ENCODE assay signal across 8 mouse cellular contexts in genomic region chr9:115309977-115310345, GRCm38 (mm10). TPM values are rescaled to one million over a fixed set of nuclear protein-coding genes. Genes with fewer than 3 reads are reported as not detected.
DNase-seq lines count a peak whose midpoint lies in the region; ATAC-seq and TF ChIP-seq lines count a peak whose summit lies in the region.

No protein-coding gene starts in this region.

- no peaks in the 10 kb centered on the region for H3K36me3 ChIP-seq in heart, embryonic 10.5 days
- peaks cover 8% of the 10 kb centered on the region for H3K36me3 ChIP-seq in G1E (replicated peaks)
- H3K36me3 ChIP-seq in forebrain, embryonic 12.5 days (replicated peaks) = no peaks in the 10 kb centered on the region
- no peaks in the 10 kb centered on the region for H3K36me3 ChIP-seq in midbrain, embryonic 11.5 days (ENCODE audit: control insufficient read depth, insufficient read depth, low read length)

- H3K4me2 ChIP-seq in forebrain, embryonic 12.5 days = peak overlapping the region; percentile 63
- peak overlapping the region; percentile 48 for H3K4me2 ChIP-seq in midbrain, embryonic 11.5 days

- peak overlapping the region; percentile 88 for H3K4me3 ChIP-seq in heart, embryonic 10.5 days
- H3K4me3 ChIP-seq in G1E (ENCODE audit: low read depth, low read length) = peak overlapping the region; percentile 93
- H3K4me3 ChIP-seq in forebrain, embryonic 12.5 days (replicated peaks) = peak overlapping the region; percentile 94
- peak overlapping the region; percentile 93 for H3K4me3 ChIP-seq in midbrain, embryonic 11.5 days (ENCODE audit: low read depth, low read length)

- no peaks in the 10 kb centered on the region for H3K9me3 ChIP-seq in heart, embryonic 10.5 days
- no peaks in the 10 kb centered on the region for H3K9me3 ChIP-seq in G1E (replicated peaks)
- no peaks in the 10 kb centered on the region for H3K9me3 ChIP-seq in forebrain, embryonic 12.5 days
- no peaks in the 10 kb centered on the region for H3K9me3 ChIP-seq in midbrain, embryonic 11.5 days (ENCODE audit: control insufficient read depth, low read length)

- under 1% methylated on average over 40 of the region's 42 CpGs for WGBS in heart, embryonic 10.5 days
- 0% methylated on average over 18 of the region's 42 CpGs for WGBS in forebrain, embryonic 12.5 days
- 0% methylated on average over 34 of the region's 42 CpGs for WGBS in midbrain, embryonic 11.5 days

- H3K4me1 ChIP-seq in heart, embryonic 10.5 days = peaks cover 31% of the 10 kb centered on the region
- H3K4me1 ChIP-seq in G1E (ENCODE audit: insufficient read depth, low read depth, low read length) = peaks cover 23% of the 10 kb centered on the region
- peaks cover 36% of the 10 kb centered on the region for H3K4me1 ChIP-seq in forebrain, embryonic 12.5 days
- peaks cover 24% of the 10 kb centered on the region for H3K4me1 ChIP-seq in midbrain, embryonic 11.5 days (ENCODE audit: control insufficient read depth, insufficient read depth, low read length)

- peak overlapping the region; percentile 93 for H3K9ac ChIP-seq in forebrain, embryonic 12.5 days
- H3K9ac ChIP-seq in midbrain, embryonic 11.5 days (ENCODE audit: low read length) = peak overlapping the region; percentile 97

- DNase-seq in heart, embryonic 10.5 days (ENCODE audit: low spot score) = no peak
- no peak for DNase-seq in heart, adult 11 months
- peak; percentile 84 for DNase-seq in G1E (ENCODE audit: low spot score)
- DNase-seq in kidney, postnatal 25 days = peak; percentile 79 to 93
- no peak for DNase-seq in midbrain, embryonic 11.5 days (ENCODE audit: low spot score, missing footprints)
- DNase-seq in cerebellum, adult 9-11 months = no peak
- DNase-seq in ovary, postnatal 36 days (ENCODE audit: low spot score) = no peak

- no peak for TF ChIP-seq CTCF in G1E (IDR thresholded peaks at IDR 0.05; ENCODE audit: low read depth, low read length)

- peak overlapping the region; percentile 99 for H3K27ac ChIP-seq in heart, embryonic 10.5 days
- H3K27ac ChIP-seq in forebrain, embryonic 12.5 days = peak overlapping the region; percentile 98
- H3K27ac ChIP-seq in midbrain, embryonic 11.5 days (ENCODE audit: low read depth, low read length) = peak overlapping the region; percentile 91

- H3K27me3 ChIP-seq in heart, embryonic 10.5 days (ENCODE audit: insufficient read depth, poor library complexity, severe bottlenecking) = 0 out of 2 replicates have a peak, but pooled peaks cover 3% of the 10 kb centered on the region
- H3K27me3 ChIP-seq in G1E (ENCODE audit: insufficient read depth, low read length) = no peaks in the 10 kb centered on the region
- H3K27me3 ChIP-seq in forebrain, embryonic 12.5 days = peaks cover 3% of the 10 kb centered on the region; the same call in 1 of the 2 replicates
- H3K27me3 ChIP-seq in midbrain, embryonic 11.5 days (ENCODE audit: control insufficient read depth, insufficient read depth, low read length) = no peaks in the 10 kb centered on the region

- ATAC-seq in G1E (ENCODE audit: extremely low read depth, insufficient number of reproducible peaks, low FRiP score, poor library complexity, severe bottlenecking) = peak; percentile 69
- peak; percentile 78; the same call in 1 of the 2 replicates for ATAC-seq in forebrain, embryonic 12.5 days (ENCODE audit: low FRiP score)
- ATAC-seq in midbrain, embryonic 11.5 days (ENCODE audit: low FRiP score) = peak; percentile 84

RNA-seq across cellular contexts. Expression of gene Stt3b, which starts 0.3 kb away (rescaled TPM):
- 101 TPM in 2 replicates for polyA plus RNA-seq in heart, embryonic 10.5 days (2016; fragmentation: Nextera tagmentation; extraction: Ambion mirVana)
- total RNA-seq in G1E (2014; fragmentation: Nextera tagmentation) (95.9 and 98.2 TPM in 2 replicates), G1E (2017) (65.4 and 67.8 TPM in 2 replicates)
- 26.0 and 35.0 TPM in 2 replicates for polyA plus RNA-seq in G1E (2012)
- polyA plus RNA-seq in forebrain, embryonic 12.5 days (2016; fragmentation: Nextera tagmentation; extraction: Ambion mirVana) = 100 and 101 TPM in 2 replicates
- 107 and 112 TPM in 2 replicates for polyA plus RNA-seq in midbrain, embryonic 11.5 days (2014; fragmentation: Nextera tagmentation; extraction: Ambion mirVana)

Comparison
In these comparisons a context has a peak if more than half of its experiments do, and no peak if none do; other contexts are left out.
1. DNase-seq: peak in G1E (single experiment) and kidney, postnatal 25 days (2 of 2); none in heart, embryonic 10.5 days (single experiment), heart, adult 11 months (single experiment), midbrain, embryonic 11.5 days (single experiment), cerebellum, adult 9-11 months (single experiment) and ovary, postnatal 36 days (single experiment).
2. Peak in every context shown above with its lines, with median percentiles within 50 percentile points of each other: H3K27ac ChIP-seq, H3K4me3 ChIP-seq and ATAC-seq.